ENCODE assay signal across 9 mouse cellular contexts in the genomic region with DNA sequence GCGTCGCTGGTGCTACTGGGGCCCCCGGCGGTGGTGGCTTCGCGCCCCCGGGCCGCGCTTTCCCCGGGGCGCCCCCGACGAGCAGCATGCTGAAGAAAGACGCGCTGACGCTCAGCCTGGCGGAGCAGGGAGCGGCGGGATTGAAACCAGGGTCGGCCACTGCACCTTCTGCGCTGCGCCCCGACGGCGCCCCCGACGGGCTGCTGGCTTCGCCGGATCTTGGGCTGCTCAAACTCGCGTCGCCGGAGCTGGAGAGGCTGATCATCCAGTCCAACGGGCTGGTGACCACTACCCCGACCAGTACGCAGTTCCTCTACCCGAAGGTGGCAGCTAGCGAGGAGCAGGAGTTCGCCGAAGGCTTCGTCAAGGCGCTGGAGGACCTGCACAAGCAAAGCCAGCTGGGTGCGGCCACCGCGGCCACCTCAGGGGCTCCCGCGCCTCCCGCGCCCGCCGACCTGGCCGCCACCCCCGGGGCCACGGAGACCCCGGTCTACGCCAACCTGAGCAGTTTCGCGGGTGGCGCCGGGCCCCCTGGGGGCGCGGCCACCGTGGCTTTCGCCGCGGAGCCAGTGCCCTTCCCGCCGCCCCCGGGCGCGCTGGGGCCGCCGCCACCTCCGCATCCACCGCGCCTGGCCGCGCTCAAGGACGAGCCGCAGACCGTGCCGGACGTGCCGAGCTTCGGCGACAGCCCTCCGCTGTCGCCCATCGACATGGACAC. TPM values are rescaled to one million over a fixed set of nuclear protein-coding genes. Genes with fewer than 3 reads are reported as not detected.
DNase-seq lines count a peak whose midpoint lies in the region; ATAC-seq lines count a peak whose summit lies in the region.
"Had no signal": no experiment of that assay in that cellular context is flagged by ENCODE, and none has a peak within 500 bp of the region (broad histone marks: within the 10 kb centered on the region; RNA-seq: fewer than 3 reads in every experiment).

No protein-coding gene starts in this region.

- peaks cover 28% of the 10 kb centered on the region for H3K36me3 ChIP-seq in forebrain, embryonic 10.5 days (replicated peaks)
- peaks cover 9% of the 10 kb centered on the region for H3K36me3 ChIP-seq in hindbrain, embryonic 14.5 days (replicated peaks; ENCODE audit: control insufficient read depth, insufficient read depth)
- no peaks in the 10 kb centered on the region; the same call in 1 of the 2 replicates for H3K36me3 ChIP-seq in neural tube, embryonic 15.5 days

- H3K9me3 ChIP-seq in forebrain, embryonic 10.5 days: no peaks in the 10 kb centered on the region
- H3K9me3 ChIP-seq in hindbrain, embryonic 14.5 days (ENCODE audit: control insufficient read depth, low read length): no peaks in the 10 kb centered on the region
- H3K9me3 ChIP-seq in neural tube, embryonic 15.5 days (replicated peaks): no peaks in the 10 kb centered on the region

- peaks cover 15% of the 10 kb centered on the region for H3K27me3 ChIP-seq in forebrain, embryonic 10.5 days (ENCODE audit: poor library complexity, severe bottlenecking)
- H3K27me3 ChIP-seq in hindbrain, embryonic 14.5 days (ENCODE audit: control insufficient read depth, insufficient read depth, low read length): no peaks in the 10 kb centered on the region
- H3K27me3 ChIP-seq in neural tube, embryonic 15.5 days (replicated peaks): no peaks in the 10 kb centered on the region

- intact Hi-C loops in left cerebral cortex, postnatal 10 days (cut with DNase I): no loop called here

- peak overlapping the region; percentile 97 for H3K4me3 ChIP-seq in forebrain, embryonic 10.5 days
- H3K4me3 ChIP-seq in hindbrain, embryonic 14.5 days (replicated peaks; ENCODE audit: low read length): peak overlapping the region; percentile 99
- peak overlapping the region; percentile 68 for H3K4me3 ChIP-seq in neural tube, embryonic 15.5 days (replicated peaks)

- peak overlapping the region; percentile 99 for H3K9ac ChIP-seq in hindbrain, embryonic 14.5 days
- H3K9ac ChIP-seq in neural tube, embryonic 15.5 days (replicated peaks): peak overlapping the region; percentile 93

- H3K4me2 ChIP-seq in hindbrain, embryonic 14.5 days (replicated peaks): peak overlapping the region; percentile 86
- peak overlapping the region; percentile 70 for H3K4me2 ChIP-seq in neural tube, embryonic 15.5 days

- peak; percentile 16; the same call in 1 of the 2 replicates for ATAC-seq in hindbrain, embryonic 14.5 days (ENCODE audit: low FRiP score)
- ATAC-seq in neural tube, embryonic 15.5 days (ENCODE audit: low FRiP score): peak; percentile 25

- WGBS in forebrain, embryonic 10.5 days: under 1% methylated on average over 88 of the region's 89 CpGs
- under 1% methylated on average over 89 of the region's 89 CpGs for WGBS in hindbrain, embryonic 14.5 days
- WGBS in neural tube, embryonic 15.5 days: under 1% methylated on average over 82 of the region's 89 CpGs

- peak overlapping the region; percentile 99 for H3K27ac ChIP-seq in forebrain, embryonic 10.5 days
- H3K27ac ChIP-seq in hindbrain, embryonic 14.5 days: peak overlapping the region; percentile 99
- peak overlapping the region; percentile 99 for H3K27ac ChIP-seq in neural tube, embryonic 15.5 days (replicated peaks)

- H3K4me1 ChIP-seq in forebrain, embryonic 10.5 days: peaks cover 73% of the 10 kb centered on the region
- peaks cover 52% of the 10 kb centered on the region for H3K4me1 ChIP-seq in hindbrain, embryonic 14.5 days (replicated peaks; ENCODE audit: control insufficient read depth, insufficient read depth, low read length)
- H3K4me1 ChIP-seq in neural tube, embryonic 15.5 days: peaks cover 68% of the 10 kb centered on the region

- peak; percentile 53 to 78 for DNase-seq in left cerebral cortex, postnatal 10 days (ENCODE audit: extremely low spot score in 1 of 2, low spot score in 2 of 2)
- no peak for DNase-seq in left cerebral cortex, adult 11 months (ENCODE audit: low spot score)
- DNase-seq in R1 (ENCODE audit: low read depth, low spot score): peak; percentile 52
- DNase-seq in forebrain, embryonic 10.5 days (ENCODE audit: extremely low spot score, low spot score): peak; percentile 72
- DNase-seq in hindbrain, embryonic 14.5 days (ENCODE audit: low spot score): no peak
- peak; percentile 75 for DNase-seq in liver
- no peak for DNase-seq in yolk sac, embryonic 10.5 days (ENCODE audit: low spot score)

RNA-seq across cellular contexts. Expression of a gene that starts 0.5 kb away (rescaled TPM):
- total RNA-seq in left cerebral cortex, postnatal 10 days (2021): 100 to 1,000 TPM; 147 to 149 TPM
- 49.6 and 50.9 TPM in 2 replicates for polyA plus RNA-seq in forebrain, embryonic 10.5 days (2016; fragmentation: Nextera tagmentation; extraction: Ambion mirVana)
- polyA plus RNA-seq in hindbrain, embryonic 14.5 days (2014; fragmentation: Nextera tagmentation; extraction: Ambion mirVana): 128 and 144 TPM in 2 replicates
- polyA plus RNA-seq in neural tube, embryonic 15.5 days (2015; fragmentation: Nextera tagmentation; extraction: Ambion mirVana): 73.7 and 82.7 TPM in 2 replicates

RNA-seq across cellular contexts. Expression of a gene that starts 4.0 kb away (rescaled TPM):
- total RNA-seq in left cerebral cortex, postnatal 10 days (2021): under 1 TPM in 1 of 2 experiments, not detected in 1; 0.19 TPM
- polyA plus RNA-seq in forebrain, embryonic 10.5 days (2016; fragmentation: Nextera tagmentation; extraction: Ambion mirVana): 0.02 TPM in 1 of 2 replicates, not detected in the other
- 0.07 and 0.15 TPM in 2 replicates for polyA plus RNA-seq in hindbrain, embryonic 14.5 days (2014; fragmentation: Nextera tagmentation; extraction: Ambion mirVana)
- 0.04 and 0.09 TPM in 2 replicates for polyA plus RNA-seq in neural tube, embryonic 15.5 days (2015; fragmentation: Nextera tagmentation; extraction: Ambion mirVana)

RNA-seq across cellular contexts. Expression of a gene that starts 19.1 kb away (rescaled TPM):
- not detected for total RNA-seq in left cerebral cortex, postnatal 10 days (2021)
- polyA plus RNA-seq in forebrain, embryonic 10.5 days (2016; fragmentation: Nextera tagmentation; extraction: Ambion mirVana): not detected in 2 replicates
- polyA plus RNA-seq in hindbrain, embryonic 14.5 days (2014; fragmentation: Nextera tagmentation; extraction: Ambion mirVana): not detected in 2 replicates
- polyA plus RNA-seq in neural tube, embryonic 15.5 days (2015; fragmentation: Nextera tagmentation; extraction: Ambion mirVana): not detected in 2 replicates
- total RNA-seq: layer of hippocampus, adult 18-20 months had no signal

RNA-seq across cellular contexts. Expression of a gene that starts 24.2 kb away (rescaled TPM):
- total RNA-seq in left cerebral cortex, postnatal 10 days (2021): under 1 TPM; 0.49 to 0.61 TPM
- polyA plus RNA-seq in forebrain, embryonic 10.5 days (2016; fragmentation: Nextera tagmentation; extraction: Ambion mirVana): 0.38 and 0.68 TPM in 2 replicates
- polyA plus RNA-seq in hindbrain, embryonic 14.5 days (2014; fragmentation: Nextera tagmentation; extraction: Ambion mirVana): 0.21 and 0.32 TPM in 2 replicates
- polyA plus RNA-seq in neural tube, embryonic 15.5 days (2015; fragmentation: Nextera tagmentation; extraction: Ambion mirVana): 0.17 and 0.40 TPM in 2 replicates

RNA-seq across cellular contexts. Expression of a gene that starts 26.2 kb away (rescaled TPM):
- total RNA-seq in left cerebral cortex, postnatal 10 days (2021): 10 to 100 TPM; 68.2 to 80.4 TPM
- polyA plus RNA-seq in forebrain, embryonic 10.5 days (2016; fragmentation: Nextera tagmentation; extraction: Ambion mirVana): 336 and 339 TPM in 2 replicates
- polyA plus RNA-seq in hindbrain, embryonic 14.5 days (2014; fragmentation: Nextera tagmentation; extraction: Ambion mirVana): 180 and 197 TPM in 2 replicates
- 191 and 206 TPM in 2 replicates for polyA plus RNA-seq in neural tube, embryonic 15.5 days (2015; fragmentation: Nextera tagmentation; extraction: Ambion mirVana)

Comparison
In these comparisons a context has a peak if more than half of its experiments do, and no peak if none do; other contexts are left out.
1. DNase-seq: peak in left cerebral cortex, postnatal 10 days (2 of 2), R1 (single experiment), forebrain, embryonic 10.5 days (single experiment) and liver (single experiment); none in left cerebral cortex, adult 11 months (single experiment), hindbrain, embryonic 14.5 days (single experiment) and yolk sac, embryonic 10.5 days (single experiment).
2. Peak in every context shown above with its lines, with median percentiles within 50 percentile points of each other: H3K27ac ChIP-seq and H3K4me3 ChIP-seq.